Mouse (Mus musculus): ENCODE data around the gene Bdp1.

DNA sequence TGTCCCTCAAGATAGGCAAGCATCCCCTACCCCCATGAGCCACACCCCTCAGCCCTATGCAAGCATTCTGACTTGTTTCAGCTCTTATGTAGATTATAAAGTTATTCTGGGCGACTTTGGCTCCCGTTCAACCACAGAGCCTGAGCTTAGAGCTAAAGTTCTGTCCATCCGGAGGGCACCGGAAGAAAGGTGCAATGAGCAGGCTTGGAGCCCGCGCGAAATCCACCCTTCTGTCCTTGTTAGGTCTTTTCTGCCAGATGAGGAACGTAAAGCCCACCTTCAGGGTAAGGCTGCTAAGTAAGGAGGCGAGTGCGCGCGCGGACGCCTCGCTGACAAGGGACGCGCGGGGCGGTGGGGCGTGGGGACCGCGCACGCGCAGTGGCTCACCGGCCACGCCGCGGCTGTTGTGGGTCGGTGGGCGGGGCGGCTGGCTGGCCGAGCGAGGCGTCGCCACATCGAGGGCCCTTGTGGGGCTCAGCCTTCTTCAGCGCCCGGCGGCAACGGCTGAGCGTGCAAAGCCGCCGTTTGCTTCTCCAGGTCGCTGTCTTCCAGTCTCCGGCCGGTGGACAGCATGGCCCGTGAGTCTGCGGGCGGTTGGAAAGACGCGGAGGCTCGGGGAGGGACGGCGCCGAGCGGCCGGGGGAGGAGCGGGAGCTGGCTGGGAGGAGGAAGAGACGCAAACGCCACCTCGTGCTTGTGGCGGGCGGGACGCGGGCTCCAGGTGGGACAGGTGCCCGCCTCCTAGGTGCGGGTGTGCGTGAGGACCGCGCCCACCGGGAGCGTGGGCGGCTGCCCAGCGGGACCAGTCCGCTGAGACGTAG lies 4.0 kb upstream of the Bdp1 start, which contains the start of gene Serf1:
- TF ChIP-seq POLR2A (IDR thresholded peaks at IDR 0.05; ENCODE audit: borderline replicate concordance, control insufficient read depth, low read depth, low read length) = peak; percentile 31; the same call in 1 of the 2 replicates
- TF ChIP-seq CTCF (IDR thresholded peaks at IDR 0.05; ENCODE audit: control insufficient read depth, insufficient read depth, low read length) = no peak
